In genomic region chr10:86091919-86092318, GRCm38 (mm10) we compare ENCODE assay signal across 8 mouse cellular contexts.
A peak's percentile ranks its signal among the peaks of the same experiment; 100 is the strongest.
DNase-seq lines count a peak whose midpoint lies in the region; ATAC-seq lines count a peak whose summit lies in the region.

No protein-coding gene starts in this region.

- H3K9ac ChIP-seq in liver, embryonic 12.5 days, result no peak overlapping the region

- H3K27ac ChIP-seq in liver, embryonic 12.5 days, result no peak overlapping the region
- no peak overlapping the region for H3K27ac ChIP-seq in forebrain, embryonic 10.5 days

- peak; percentile 34 for DNase-seq in embryo, embryonic 10.5 days (ENCODE audit: low spot score)
- DNase-seq in embryo, embryonic 9.5 days (ENCODE audit: extremely low spot score), result no peak
- peak; percentile 62 for DNase-seq in liver
- peak; percentile 44 for DNase-seq in brain, adult 2 months (ENCODE audit: low read depth, low spot score)
- DNase-seq in lung, adult 18-20 months, result peak; percentile 26 to 59
- DNase-seq in thymus, postnatal 14 days, result peak; percentile 45
- no peak for DNase-seq in forebrain, embryonic 10.5 days (ENCODE audit: extremely low spot score, low spot score)

- 0 out of 2 replicates have a peak, but pooled peaks cover 8% of the 10 kb centered on the region for H3K27me3 ChIP-seq in liver, embryonic 12.5 days (replicated peaks)
- H3K27me3 ChIP-seq in forebrain, embryonic 10.5 days (ENCODE audit: poor library complexity, severe bottlenecking), result no peaks in the 10 kb centered on the region

- no peak for ATAC-seq in liver, embryonic 12.5 days

- H3K4me3 ChIP-seq in liver, embryonic 12.5 days, result no peak overlapping the region
- H3K4me3 ChIP-seq in forebrain, embryonic 10.5 days, result no peak overlapping the region

- H3K9me3 ChIP-seq in liver, embryonic 12.5 days (replicated peaks), result no peaks in the 10 kb centered on the region
- no peaks in the 10 kb centered on the region for H3K9me3 ChIP-seq in forebrain, embryonic 10.5 days

- H3K36me3 ChIP-seq in liver, embryonic 12.5 days, result no peaks in the 10 kb centered on the region
- H3K36me3 ChIP-seq in forebrain, embryonic 10.5 days (replicated peaks), result no peaks in the 10 kb centered on the region

- H3K4me1 ChIP-seq in liver, embryonic 12.5 days, result no peaks in the 10 kb centered on the region; the same call in 1 of the 2 replicates
- no peaks in the 10 kb centered on the region; the same call in 1 of the 2 replicates for H3K4me1 ChIP-seq in forebrain, embryonic 10.5 days

- no peak overlapping the region for H3K4me2 ChIP-seq in liver, embryonic 12.5 days

- 34% methylated on average over 10 of the region's 10 CpGs for whole genome bisulfite sequencing in liver, embryonic 12.5 days (ENCODE audit: insufficient replicate concordance)
- WGBS in forebrain, embryonic 10.5 days, result 44% methylated on average over 10 of the region's 10 CpGs

Comparison
In these comparisons a context has a peak if more than half of its experiments do, and no peak if none do; other contexts are left out.
1. DNase-seq: peak in embryo, embryonic 10.5 days (single experiment), liver (single experiment), brain, adult 2 months (single experiment), lung, adult 18-20 months (2 of 2) and thymus, postnatal 14 days (single experiment); none in embryo, embryonic 9.5 days (single experiment) and forebrain, embryonic 10.5 days (single experiment).